Mouse (Mus musculus) CH12.LX (cell line): ENCODE data around the gene Tor1a. TPM values are rescaled to one million over a fixed set of nuclear protein-coding genes. Genes with fewer than 3 reads are reported as not detected.

Experiments
- DNase-seq: peaks from one replicate; pipeline ENCODE4 v3.0.0-alpha.2; 2013; ENCODE audit errors: extremely low read depth
- H3K27ac ChIP-seq: 2 replicates; pipeline ENCODE4 v1.5.1; 2012; ENCODE audit warnings: low read depth, mild to moderate bottlenecking, control low read depth, moderate library complexity; ENCODE audit not compliant: insufficient read depth
- H3K27me3 ChIP-seq: replicated peaks from 2 replicates; pipeline ENCODE3; 2012; ENCODE audit warnings: inconsistent platforms
- H3K36me3 ChIP-seq, 2 experiments: replicated peaks in 1 of 2; 2 replicates each; pipeline versions ENCODE3 to v1.6.1; 2012; ENCODE audit warnings: inconsistent platforms in 1 of 2, low read length in 1 of 2, mild to moderate bottlenecking in 1 of 2, mixed read lengths in 1 of 2, moderate library complexity in 1 of 2; ENCODE audit not compliant: control insufficient read depth in 1 of 2, insufficient read depth in 1 of 2
- H3K4me1 ChIP-seq, 2 experiments: 2 replicates each; pipeline ENCODE4 v1.6.1; 2012; ENCODE audit warnings: inconsistent platforms in 1 of 2, moderate library complexity in 1 of 2; ENCODE audit not compliant: insufficient read depth in 2 of 2, control insufficient read depth in 1 of 2
- H3K4me2 ChIP-seq: 2 replicates; pipeline ENCODE4 v1.6.1; 2012; ENCODE audit warnings: low read depth, mild to moderate bottlenecking, control low read depth; ENCODE audit not compliant: poor library complexity, insufficient read depth, severe bottlenecking
- H3K4me3 ChIP-seq, 3 experiments: fragments of 150-350 bp in 1 of 3; sonication (generic) in 1 of 3; replicated peaks in 1 of 3; 2 replicates each; pipeline versions ENCODE3 to v1.5.1; 2011 to 2012; ENCODE audit warnings: low read depth in 2 of 3, low read length in 2 of 3, mild to moderate bottlenecking in 2 of 3, moderate library complexity in 2 of 3, control low read depth in 1 of 3, improper control_type of control experiment in 1 of 3, inconsistent platforms in 1 of 3, mixed read lengths in 1 of 3; ENCODE audit not compliant: poor library complexity in 1 of 3
- H3K79me2 ChIP-seq: replicated peaks from 2 replicates; pipeline ENCODE4 v1.6.1; 2012; ENCODE audit warnings: mild to moderate bottlenecking, moderate library complexity; ENCODE audit not compliant: control insufficient read depth, poor library complexity, insufficient read depth, severe bottlenecking; ENCODE audit errors: extremely low read depth
- H3K9ac ChIP-seq: 2 replicates; pipeline ENCODE4 v1.6.1; 2012; ENCODE audit warnings: low read depth, mild to moderate bottlenecking, control low read depth, moderate library complexity; ENCODE audit not compliant: insufficient read depth
- H3K9me3 ChIP-seq: replicated peaks from 2 replicates; pipeline ENCODE3; 2012; ENCODE audit warnings: low read length, inconsistent platforms, mixed read lengths
- BHLHE40 ChIP-seq: IDR thresholded peaks from 2 replicates; pipeline ENCODE4 v1.6.1; 2011; ENCODE audit warnings: mild to moderate bottlenecking, low read depth, low read length, improper control_type of control experiment
- CHD1 ChIP-seq: IDR thresholded peaks from 2 replicates; pipeline ENCODE4 v1.6.1; 2012; ENCODE audit warnings: low read depth, low read length, improper control_type of control experiment, inconsistent platforms
- CHD2 ChIP-seq: IDR thresholded peaks from 2 replicates; pipeline ENCODE4 v1.6.1; 2011; ENCODE audit warnings: low read length, improper control_type of control experiment
- CTCF ChIP-seq, 2 experiments: IDR thresholded peaks in 1 of 2; conservative IDR thresholded peaks in 1 of 2; 2 replicates each; pipeline ENCODE4 v1.5.1; 2011 to 2012; ENCODE audit warnings: low read depth in 2 of 2, low read length in 2 of 2, improper control_type of control experiment in 1 of 2, inconsistent platforms in 1 of 2, mild to moderate bottlenecking in 1 of 2, moderate library complexity in 1 of 2
- EP300 ChIP-seq: IDR thresholded peaks from 2 replicates; pipeline ENCODE4 v1.6.1; 2011; ENCODE audit warnings: low read length, improper control_type of control experiment
- ETS1 ChIP-seq: conservative IDR thresholded peaks from 2 replicates; pipeline ENCODE4 v1.6.1; 2012; ENCODE audit warnings: low read depth, mild to moderate bottlenecking, inconsistent platforms, low read length, improper control_type of control experiment, moderate library complexity
- GABPA ChIP-seq: IDR thresholded peaks from 2 replicates; pipeline ENCODE4 v1.6.1; 2012; ENCODE audit warnings: low read depth, low read length, improper control_type of control experiment, inconsistent platforms; ENCODE audit not compliant: insufficient replicate concordance
- HCFC1 ChIP-seq: IDR thresholded peaks from 2 replicates; pipeline ENCODE4 v1.6.1; 2012; ENCODE audit warnings: low read depth, mild to moderate bottlenecking, inconsistent platforms, low read length, improper control_type of control experiment
- IRF4 ChIP-seq: IDR thresholded peaks from 2 replicates; pipeline ENCODE4 v1.6.1; 2014; ENCODE audit warnings: low read depth, mild to moderate bottlenecking, inconsistent platforms, low read length, improper control_type of control experiment
- JUN ChIP-seq: IDR thresholded peaks from 2 replicates; pipeline ENCODE4 v1.6.1; 2011; ENCODE audit warnings: low read depth, mild to moderate bottlenecking, low read length, improper control_type of control experiment, moderate library complexity; ENCODE audit not compliant: insufficient read depth
- JUND ChIP-seq: conservative IDR thresholded peaks from 2 replicates; pipeline ENCODE4 v1.6.1; 2011; ENCODE audit warnings: low read depth, low read length, improper control_type of control experiment
- MAFK ChIP-seq: IDR thresholded peaks from 2 replicates; pipeline ENCODE4 v1.6.1; 2011; ENCODE audit warnings: low read length, improper control_type of control experiment; ENCODE audit not compliant: insufficient replicate concordance
- MAX ChIP-seq: IDR thresholded peaks from 2 replicates; pipeline ENCODE4 v1.6.1; 2011; ENCODE audit warnings: low read length, improper control_type of control experiment
- MEF2A ChIP-seq: IDR thresholded peaks from 2 replicates; pipeline ENCODE4 v1.6.1; 2014; ENCODE audit warnings: low read depth, mild to moderate bottlenecking, inconsistent platforms, low read length, improper control_type of control experiment, borderline replicate concordance
- MXI1 ChIP-seq: IDR thresholded peaks from 2 replicates; pipeline ENCODE4 v1.6.1; 2011; ENCODE audit warnings: mild to moderate bottlenecking, low read depth, low read length, improper control_type of control experiment
- MYC ChIP-seq: IDR thresholded peaks from 2 replicates; pipeline ENCODE4 v1.6.1; 2011; ENCODE audit warnings: low read depth, mild to moderate bottlenecking, improper control_type of control experiment, low read length
- NELFE ChIP-seq: IDR thresholded peaks from 2 replicates; pipeline ENCODE4 v1.6.1; 2011; ENCODE audit warnings: low read depth, low read length, improper control_type of control experiment
- NRF1 ChIP-seq: IDR thresholded peaks from 2 replicates; pipeline ENCODE4 v1.6.1; 2014; ENCODE audit warnings: low read depth, mild to moderate bottlenecking, inconsistent platforms, low read length, improper control_type of control experiment, moderate library complexity
- PAX5 ChIP-seq: IDR thresholded peaks from 2 replicates; pipeline ENCODE4 v1.6.1; 2012; ENCODE audit warnings: low read length, inconsistent platforms, mixed read lengths
- POLR2AphosphoS2 ChIP-seq: IDR thresholded peaks from 2 replicates; pipeline ENCODE4 v1.6.1; 2011; ENCODE audit warnings: low read depth, low read length, improper control_type of control experiment
- RAD21 ChIP-seq: IDR thresholded peaks from 2 replicates; pipeline ENCODE4 v1.6.1; 2011; ENCODE audit warnings: low read depth, mild to moderate bottlenecking, low read length, improper control_type of control experiment, moderate library complexity
- RCOR1 ChIP-seq: conservative IDR thresholded peaks from 2 replicates; pipeline ENCODE4 v1.6.1; 2012; ENCODE audit warnings: low read depth, mild to moderate bottlenecking, inconsistent platforms, low read length, improper control_type of control experiment
- SMC3 ChIP-seq: IDR thresholded peaks from 2 replicates; pipeline ENCODE4 v1.6.1; 2011; ENCODE audit warnings: low read depth, low read length, improper control_type of control experiment
- TBP ChIP-seq: conservative IDR thresholded peaks from 2 replicates; pipeline ENCODE4 v1.6.1; 2011; ENCODE audit warnings: low read depth, low read length, improper control_type of control experiment
- TCF12 ChIP-seq: IDR thresholded peaks from 2 replicates; pipeline ENCODE4 v1.6.1; 2014; ENCODE audit warnings: low read depth, mild to moderate bottlenecking, inconsistent platforms, low read length, improper control_type of control experiment
- UBTF ChIP-seq: IDR thresholded peaks from 2 replicates; pipeline ENCODE4 v1.6.1; 2012; ENCODE audit warnings: low read depth, mild to moderate bottlenecking, inconsistent platforms, low read length, improper control_type of control experiment, moderate library complexity
- USF1 ChIP-seq: IDR thresholded peaks from 2 replicates; pipeline ENCODE4 v1.6.1; 2014; ENCODE audit warnings: low read depth, mild to moderate bottlenecking, inconsistent platforms, low read length, improper control_type of control experiment
- USF2 ChIP-seq: conservative IDR thresholded peaks from 2 replicates; pipeline ENCODE4 v1.6.1; 2011; ENCODE audit warnings: low read depth, low read length, improper control_type of control experiment
- ZC3H11A ChIP-seq: IDR thresholded peaks from 2 replicates; pipeline ENCODE4 v1.6.1; 2012; ENCODE audit warnings: low read depth, mild to moderate bottlenecking, inconsistent platforms, low read length, improper control_type of control experiment
- ZKSCAN1 ChIP-seq: IDR thresholded peaks from 2 replicates; pipeline ENCODE4 v1.6.1; 2012; ENCODE audit warnings: low read depth, inconsistent platforms, low read length, improper control_type of control experiment, borderline replicate concordance
- ZNF384 ChIP-seq: IDR thresholded peaks from 2 replicates; pipeline ENCODE4 v1.6.1; 2012; ENCODE audit warnings: low read depth, low read length, improper control_type of control experiment, inconsistent platforms
- dilution Hi-C: fragments of 300-500 bp; cut with MboI; formaldehyde crosslinking; loops from 2 replicates; pipeline ENCODE4 v1.14.3; 2020; ENCODE audit warnings: low sequenced_read_pairs; ENCODE audit not compliant: extremely low pct_unique_long_range_greater_than_20kb, extremely low pct_ligation_motif_present
- in situ Hi-C: fragments of 300-500 bp; cut with MboI; formaldehyde crosslinking; loops from 3 replicates; pipeline ENCODE4 v1.14.3; 2019; ENCODE audit warnings: low sequenced_read_pairs, low pct_ligation_motif_present, low pct_unique_long_range_greater_than_20kb, mixed read lengths
- polyA plus RNA-seq: library from polyadenylated mRNA; unstranded; fragments of >175 nt; gene quantifications from 2 replicates; pipeline ENCODE4 v1.2.1, GENCODE M21; 2012; ENCODE audit warnings: low read depth; ENCODE audit not compliant: insufficient read length
- total RNA-seq, 2 experiments: library from RNA; depleted of rRNA; stranded (reverse); fragments of 300-350 nt in 1 of 2; fragments of >200 nt in 1 of 2; gene quantifications; 2 replicates each; pipeline ENCODE4 v1.2.3; 2012 to 2014

Gene Tor1a
- total and polyA plus RNA-seq, 3 experiments: 44.9 to 58.2 (median 45.6) TPM

DNA sequence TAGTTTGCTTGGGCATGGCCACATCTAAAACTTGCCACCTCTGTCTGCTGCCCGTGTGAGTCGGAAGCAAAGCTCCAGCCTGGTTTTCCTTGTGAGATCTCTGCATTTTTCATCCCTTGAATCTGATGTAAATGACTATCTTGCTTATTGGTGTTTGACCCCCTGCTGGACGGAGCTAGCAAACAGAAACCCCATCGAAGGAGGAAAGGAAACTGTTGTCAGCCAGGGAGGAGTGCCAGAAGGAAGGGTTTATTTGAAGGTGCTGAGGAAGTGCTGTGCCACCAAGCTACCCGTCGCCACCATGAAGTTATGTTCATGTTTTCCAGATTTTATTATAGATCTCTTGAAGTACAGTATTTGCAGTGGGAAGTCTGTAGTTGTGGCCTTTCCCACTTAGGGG lies 12.9 kb downstream of the Tor1a start:
- peak overlapping the region; percentile 82 for H3K4me2 ChIP-seq
- H3K9ac ChIP-seq: no peak overlapping the region
- no peak overlapping the region for H3K27ac ChIP-seq
- dilution Hi-C loops (no loop called here), in situ Hi-C loops (no loop called here)
- peak; percentile 4 to 38; a peak in 2 of 4 replicates for TF ChIP-seq CTCF (conservative IDR thresholded peaks at IDR 0.05 in 1 of 2, IDR thresholded peaks at IDR 0.05 in 1 of 2; ENCODE audit: low read depth in 2 of 2, low read length in 2 of 2)
- TF ChIP-seq PAX5: no peak
- no peak for TF ChIP-seq JUN
- peaks cover 6 to 32% of the 10 kb centered on the region in 2 experiments; a peak in 3 of 4 replicates for H3K4me1 ChIP-seq
- peaks cover 43 to 54% of the 10 kb centered on the region in 2 experiments for H3K36me3 ChIP-seq
- peak overlapping the region in 2 of 3 experiments; percentile 21 to 88 for H3K4me3 ChIP-seq
- peak; percentile 32 for DNase-seq
- H3K79me2 ChIP-seq: peaks cover 34% of the 10 kb centered on the region
- H3K9me3 ChIP-seq: peaks cover under 1% of the 10 kb centered on the region
- peaks cover 12% of the 10 kb centered on the region for H3K27me3 ChIP-seq

DNA sequence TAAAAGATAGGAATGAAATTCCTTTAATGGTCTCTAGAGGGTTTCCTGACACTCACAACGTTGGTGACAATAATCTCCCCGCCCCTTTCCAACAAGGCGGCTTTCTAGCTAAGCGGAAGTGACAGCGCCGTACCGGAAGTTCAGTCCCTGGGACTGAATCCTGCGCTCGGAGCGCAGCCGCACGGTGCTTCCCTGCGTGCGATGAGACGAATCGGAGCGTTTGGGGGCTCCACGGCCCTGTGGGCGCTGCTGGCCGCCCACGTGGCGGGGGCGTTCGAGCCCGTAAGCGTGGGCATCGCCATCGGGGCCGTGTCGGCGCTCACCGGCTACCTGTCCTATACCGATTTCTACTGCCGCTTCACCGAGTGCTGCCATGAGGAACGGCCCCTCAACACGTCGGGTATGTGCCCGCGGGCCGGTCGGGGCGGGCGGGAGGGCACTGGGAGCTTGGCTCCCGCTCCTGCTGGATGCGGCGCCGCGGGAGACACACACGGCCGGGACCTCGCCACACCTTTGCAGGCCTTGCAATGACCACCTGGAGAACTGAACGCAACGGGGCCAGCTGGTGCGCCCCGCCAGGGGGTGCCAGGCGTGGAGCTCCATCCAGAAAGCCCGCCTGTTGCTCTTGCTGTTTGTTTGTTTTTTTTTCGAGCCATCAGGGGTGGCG lies 14.8 kb downstream of the Tor1a start, which contains the start of gene Tor1b:
TSS of gene Tor1b (plus strand) at position 136 of the 667 bp plus-strand sequence.
- Histone ChIP-seq H3K9me3 (peaks cover 13% of the 10 kb centered on the region), H3K79me2 (peaks cover 34% of the 10 kb centered on the region), H3K36me3 (peaks cover 25 to 35% of the 10 kb centered on the region in 2 experiments), H3K9ac (peak within 1 kb of the TSS; percentile 82), H3K4me1 (peaks cover 6 to 32% of the 10 kb centered on the region in 2 experiments; a peak in 3 of 4 replicates), H3K4me2 (peak within 1 kb of the TSS; percentile 82), H3K27me3 (peaks cover 27% of the 10 kb centered on the region), H3K27ac (peak within 1 kb of the TSS; percentile 46), H3K4me3 (peak within 1 kb of the TSS; percentile 80 to 88 (median 88))
- in situ Hi-C loops (no loop called here), dilution Hi-C loops (no loop called here)
- peak; percentile 94 for DNase-seq
- TF ChIP-seq NELFE: peak; percentile 99
- TF ChIP-seq NRF1: peak; percentile 80
- TF ChIP-seq TCF12: peak; percentile 73
- TF ChIP-seq PAX5: no peak
- TF ChIP-seq RCOR1: no peak
- TF ChIP-seq ZKSCAN1: no peak
- 0 out of 2 replicates have a peak, but pooled peaks have one; percentile 68 for TF ChIP-seq MYC
- no peak for TF ChIP-seq ZNF384
- no peak for TF ChIP-seq ETS1
- TF ChIP-seq TBP: peak; percentile 70; the same call in 1 of the 2 replicates
- TF ChIP-seq USF2: no peak
- peak; percentile 85 for TF ChIP-seq MXI1
- TF ChIP-seq JUND: no peak
- no peak for TF ChIP-seq SMC3
- no peak for TF ChIP-seq EP300
- no peak for TF ChIP-seq JUN
- no peak for TF ChIP-seq GABPA
- no peak for TF ChIP-seq BHLHE40
- no peak for TF ChIP-seq ZC3H11A
- peak; percentile 89; the same call in 1 of the 2 replicates for TF ChIP-seq POLR2AphosphoS2
- peak; percentile 52; the same call in 1 of the 2 replicates for TF ChIP-seq MEF2A
- TF ChIP-seq UBTF: peak; percentile 72; the same call in 1 of the 2 replicates
- TF ChIP-seq MAFK: no peak
- TF ChIP-seq CHD1: no peak
- TF ChIP-seq USF1: no peak
- TF ChIP-seq IRF4: peak; percentile 4; the same call in 1 of the 2 replicates
- TF ChIP-seq RAD21: no peak
- TF ChIP-seq MAX: 0 out of 2 replicates have a peak, but pooled peaks have one; percentile 71
- no peak for TF ChIP-seq CHD2
- peak; percentile 75 for TF ChIP-seq HCFC1
